Mouse (Mus musculus): Measurements from ENCODE around the gene Inha.

- TF ChIP-seq FLI1 (IDR thresholded peaks at IDR 0.05; ENCODE audit: low read length) (no peak), GATA1 (IDR thresholded peaks at IDR 0.05; ENCODE audit: borderline replicate concordance, low read length) (no peak)
Measured at GRCm38 (mm10) chr1:75480036-75480435, 26.8 kb upstream of the Inha start.

All from megakaryocyte, embryonic 14.5 days (primary cell).